Mouse (Mus musculus): ENCODE measurements around the gene Hebp1.

Gene Hebp1

GRCm38 (mm10) chr6:135197446-135197845, 376 bp downstream of the Hebp1 start:
- in situ Hi-C loops (cut with MboI, MseI), result no loop called here

GRCm38 (mm10) chr6:135196707-135197106, 1.1 kb downstream of the Hebp1 start:
- in situ Hi-C loops (cut with MboI, MseI), result no loop called here

DNA sequence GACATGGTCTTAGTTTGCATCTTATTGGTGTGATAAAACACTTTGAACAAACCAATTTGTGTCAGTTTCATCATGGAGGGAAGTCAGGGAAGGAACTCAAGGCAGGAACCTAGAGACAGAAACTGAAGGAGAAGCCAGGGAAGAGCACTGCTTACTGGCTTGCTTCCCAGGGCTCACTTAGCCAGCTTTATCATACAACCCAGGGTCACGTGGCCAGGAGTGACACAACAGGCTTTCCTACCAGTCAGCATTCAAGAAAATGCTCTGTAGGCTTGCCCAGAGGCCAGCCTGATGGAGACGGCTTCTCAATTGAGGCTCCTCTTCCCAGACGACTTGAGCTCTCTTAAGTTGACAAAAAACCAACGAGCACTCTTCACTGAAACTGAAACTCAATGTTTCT, 2.9 kb downstream of the Hebp1 start:
- in situ Hi-C loops (cut with MboI, MseI), result no loop called here

DNA sequence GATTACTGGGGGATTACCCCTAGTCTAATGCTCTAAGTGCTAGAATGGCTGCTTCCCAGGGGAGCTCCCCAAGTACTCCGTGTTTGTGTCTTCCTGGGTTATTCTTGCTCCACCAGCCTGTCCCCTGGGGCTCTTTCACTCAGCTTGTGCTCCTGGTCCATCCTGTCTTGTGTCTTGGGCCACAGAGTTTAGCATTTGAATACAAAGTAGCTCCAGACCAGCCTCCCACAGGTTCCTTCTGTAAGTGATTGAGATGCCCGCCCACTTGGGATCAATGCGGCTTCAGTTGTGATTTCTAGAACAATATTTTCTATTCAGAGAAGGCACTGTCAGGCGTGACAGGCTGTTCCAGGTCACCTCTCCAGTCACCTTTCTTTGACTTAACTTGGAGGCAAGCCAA, 4.1 kb downstream of the Hebp1 start:
- in situ Hi-C loops (cut with MboI, MseI), result no loop called here

DNA sequence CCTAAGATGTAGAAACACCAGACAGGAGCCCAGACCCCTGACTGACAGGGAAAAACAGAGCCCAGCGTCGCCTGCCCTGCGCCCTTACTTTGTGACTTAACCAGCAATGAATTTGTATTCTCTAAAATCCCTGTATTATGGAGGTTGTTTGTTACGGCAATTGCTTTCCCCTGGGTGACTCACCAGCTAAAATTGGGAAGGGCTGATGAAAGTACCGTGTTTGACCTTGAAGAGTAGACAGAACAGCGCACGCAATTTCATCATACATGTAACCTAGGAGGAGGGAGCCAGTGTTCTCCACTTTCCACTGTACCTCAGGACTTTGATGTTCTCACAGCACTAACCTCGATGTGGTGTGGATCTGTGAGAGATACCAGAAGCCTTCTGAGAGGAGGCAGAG, 4.8 kb downstream of the Hebp1 start:
- in situ Hi-C loops (cut with MboI, MseI), result no loop called here

DNA sequence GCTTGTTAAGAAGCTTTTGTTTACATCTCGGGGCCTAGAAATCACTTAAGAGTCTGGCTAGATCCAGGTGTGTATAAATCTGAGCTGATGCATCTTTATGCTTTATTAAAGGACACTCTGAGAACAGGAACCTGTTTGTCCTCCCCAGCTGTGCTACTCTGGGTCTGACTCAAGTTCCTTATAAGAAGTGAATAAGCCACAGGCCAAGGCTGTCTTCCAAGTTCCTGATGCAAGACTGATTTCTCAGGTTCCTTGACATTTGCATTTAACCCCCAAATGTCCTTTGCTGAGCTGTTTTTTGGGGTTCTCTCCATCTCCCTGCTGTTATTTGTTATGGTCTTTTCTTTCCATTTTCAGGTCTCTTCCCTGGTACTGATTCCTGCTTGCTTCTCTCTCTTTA, 5.9 kb downstream of the Hebp1 start:
- in situ Hi-C loops (cut with MboI, MseI), result no loop called here

- in situ Hi-C loops (cut with MboI, MseI), result no loop called here
Observed at GRCm38 (mm10) chr6:135190122-135190521, 7.7 kb downstream of the Hebp1 start.

GRCm38 (mm10) chr6:135188629-135189028, 9.2 kb downstream of the Hebp1 start:
- in situ Hi-C loops (cut with MboI, MseI), result no loop called here

- in situ Hi-C loops (cut with MboI, MseI), result no loop called here
Observed at GRCm38 (mm10) chr6:135187076-135187917, 10.5 kb downstream of the Hebp1 start.

DNA sequence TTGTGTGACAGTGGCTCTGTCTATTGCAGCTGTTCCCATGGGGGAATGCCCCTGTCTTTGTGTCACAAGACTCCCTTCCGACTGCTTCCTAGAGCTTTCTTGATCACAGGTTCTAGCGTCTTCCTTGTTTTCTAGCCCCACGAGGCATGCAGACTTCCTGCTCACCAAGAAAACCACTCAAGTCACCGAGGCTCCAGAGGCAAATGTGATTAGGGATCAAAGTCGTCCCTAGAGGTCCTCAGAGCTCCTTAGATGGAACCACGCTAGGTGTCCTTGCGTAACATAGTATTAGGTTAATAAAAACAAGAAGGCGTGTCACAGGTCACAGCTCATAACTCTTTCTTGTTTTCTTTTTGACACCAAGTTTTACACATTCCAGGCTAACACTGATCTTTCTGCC, 13.9 kb downstream of the Hebp1 start:
- in situ Hi-C loops (cut with MboI, MseI), result no loop called here

- in situ Hi-C loops (cut with MboI, MseI), result no loop called here
Observed at GRCm38 (mm10) chr6:135182925-135183324, 14.9 kb downstream of the Hebp1 start.

GRCm38 (mm10) chr6:135178599-135178998, 19.2 kb downstream of the Hebp1 start:
- in situ Hi-C loops (cut with MboI, MseI), result no loop called here

GRCm38 (mm10) chr6:135177271-135177670, 20.6 kb downstream of the Hebp1 start:
- in situ Hi-C loops (cut with MboI, MseI), result no loop called here

DNA sequence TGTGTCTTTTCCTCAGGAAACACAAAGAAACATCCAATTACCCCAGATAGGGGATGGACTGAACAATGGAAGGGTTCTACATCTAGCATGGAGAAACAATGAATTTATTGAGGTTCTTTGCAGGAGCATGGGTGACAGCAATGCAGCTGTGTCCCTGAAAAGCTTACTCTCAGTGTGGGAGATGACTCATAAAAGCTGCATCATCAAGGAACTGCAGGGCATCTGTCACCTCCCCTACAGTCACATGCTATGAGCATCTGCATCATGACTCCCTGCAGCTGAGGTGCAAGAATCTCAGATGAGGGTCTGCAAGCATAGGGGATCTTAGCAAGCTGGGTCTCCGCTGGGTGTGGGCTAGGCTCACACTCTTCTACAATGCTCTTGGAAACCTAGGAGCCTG, 22.8 kb downstream of the Hebp1 start:
- in situ Hi-C loops (cut with MboI, MseI), result no loop called here

- in situ Hi-C loops (cut with MboI, MseI), result no loop called here
Observed at GRCm38 (mm10) chr6:135171736-135172135, 26.1 kb downstream of the Hebp1 start.

DNA sequence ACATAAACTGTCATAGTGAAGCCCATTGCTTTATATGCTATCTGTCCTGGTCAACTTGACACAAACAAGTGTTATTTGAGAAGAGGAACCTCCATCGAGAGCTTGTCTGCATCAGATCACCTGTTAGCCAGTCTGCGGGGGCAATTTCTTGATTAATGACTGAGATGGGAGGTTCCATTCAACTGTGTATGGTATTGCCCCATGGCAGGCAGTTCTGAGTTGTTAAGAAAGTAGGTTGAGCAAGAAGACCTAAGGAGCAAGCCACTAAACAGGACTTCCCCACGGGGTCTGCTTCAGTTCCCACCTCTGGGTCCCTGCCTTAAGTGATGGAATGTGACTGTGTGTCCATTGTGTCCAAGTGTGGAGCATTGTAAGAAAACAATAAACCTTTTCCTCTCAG, 28.6 kb downstream of the Hebp1 start:
- in situ Hi-C loops (cut with MboI, MseI), result loop anchor here (5.0 kb wide), 1 partner anchor 58 kb away; no protein-coding TSS in a partner anchor

DNA sequence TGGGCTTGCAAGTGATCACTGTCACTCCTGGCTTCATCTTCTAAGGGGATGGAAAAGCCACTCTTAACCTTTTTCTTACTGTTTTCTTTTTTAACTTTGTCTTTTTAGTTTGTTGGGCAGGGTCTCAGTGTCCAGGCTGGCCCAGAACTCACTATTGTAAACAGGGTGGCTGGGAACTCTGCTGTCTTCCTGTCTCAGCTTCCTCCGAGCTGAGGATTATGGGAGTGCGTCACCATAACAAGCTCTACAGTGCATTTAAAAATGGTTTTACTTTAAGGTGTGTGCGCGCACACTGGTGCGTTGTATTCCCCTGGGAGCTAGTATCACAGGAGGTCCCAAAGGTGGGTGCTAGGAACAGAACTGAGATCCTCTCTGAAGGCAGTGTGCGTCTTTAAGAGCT, 29.4 kb downstream of the Hebp1 start:
- in situ Hi-C loops (cut with MboI, MseI), result loop anchor here (5.0 kb wide), 1 partner anchor 59 kb away; no protein-coding TSS in a partner anchor

DNA sequence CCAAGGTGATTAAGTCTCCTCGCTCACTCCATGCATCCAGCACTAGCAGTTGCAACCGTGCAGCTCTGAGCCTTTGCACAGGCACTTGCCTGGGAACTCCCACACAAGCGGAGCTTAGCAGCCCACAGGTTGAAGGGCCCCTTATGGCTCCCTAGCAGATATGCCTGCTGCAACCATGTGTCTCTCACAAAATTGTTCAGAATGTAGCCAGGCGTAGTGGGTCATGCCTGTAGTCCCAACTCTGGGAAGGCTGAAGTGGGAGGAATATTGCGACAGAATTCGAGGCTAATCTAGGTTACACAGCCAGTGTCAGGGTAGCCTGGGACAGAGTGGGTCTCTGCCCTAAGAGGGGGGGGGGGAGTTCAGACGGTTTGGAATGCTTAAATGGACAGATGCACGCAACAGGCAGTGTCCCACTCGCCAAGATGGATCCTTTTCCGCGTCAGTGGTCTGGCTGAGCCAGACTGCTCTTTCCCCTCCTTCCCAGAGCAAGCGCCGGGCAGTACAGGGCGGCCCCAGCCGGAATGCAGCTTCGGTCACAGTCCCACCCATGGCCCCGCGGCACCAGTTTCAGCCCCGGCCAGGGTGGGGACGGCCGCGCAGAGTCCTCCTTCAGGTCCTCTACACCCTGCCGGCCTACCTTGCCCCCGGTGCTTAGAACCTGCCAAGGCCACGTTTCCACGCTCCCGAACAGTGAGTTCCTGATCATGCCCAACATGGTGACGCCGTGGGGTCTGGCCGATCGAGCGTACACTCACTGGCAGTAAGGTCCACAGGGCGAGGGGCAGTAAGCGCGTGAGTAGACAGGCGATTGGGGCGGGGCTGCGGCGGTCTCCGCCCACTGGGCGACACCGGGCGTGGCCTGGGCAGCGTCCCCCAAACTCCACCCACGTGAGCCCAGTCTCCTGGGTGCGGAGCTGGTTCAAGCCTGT, 30.2 kb downstream of the Hebp1 start:
- in situ Hi-C loops (cut with MboI, MseI), result loop anchor here (5.0 kb wide), 1 partner anchor 60 kb away; no protein-coding TSS in a partner anchor

- in situ Hi-C loops (cut with MboI, MseI), result loop anchor here (5.0 kb wide), 1 partner anchor 61 kb away; no protein-coding TSS in a partner anchor
Observed at GRCm38 (mm10) chr6:135166712-135167111, 31.1 kb downstream of the Hebp1 start.

GRCm38 (mm10) chr6:135166262-135166661, 31.6 kb downstream of the Hebp1 start:
- in situ Hi-C loops (cut with MboI, MseI), result loop anchor here (5.0 kb wide), 1 partner anchor 61 kb away; no protein-coding TSS in a partner anchor

- in situ Hi-C loops (cut with MboI, MseI), result loop anchor here (5.0 kb wide), 1 partner anchor 62 kb away; no protein-coding TSS in a partner anchor
Observed at GRCm38 (mm10) chr6:135165706-135166105, 32.1 kb downstream of the Hebp1 start.

DNA sequence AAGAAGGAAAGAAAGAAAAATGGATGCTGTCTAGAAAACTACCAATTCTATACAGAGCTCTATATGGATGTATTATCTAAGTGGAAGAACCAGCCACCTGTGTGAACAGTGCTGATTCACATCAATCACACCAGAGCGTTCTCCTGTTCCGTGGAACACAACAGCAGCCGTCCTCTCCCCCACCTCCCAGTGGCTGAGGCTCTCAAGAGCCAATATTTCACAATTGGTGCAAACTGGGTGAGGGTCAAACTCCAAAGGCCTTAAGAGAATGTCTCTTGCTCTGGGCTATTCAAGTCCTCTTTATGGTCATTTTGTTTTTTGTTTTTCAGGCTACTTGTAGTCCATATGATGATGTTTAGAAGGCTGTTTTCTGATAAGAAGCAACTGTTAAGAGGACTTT, 32.6 kb downstream of the Hebp1 start:
- in situ Hi-C loops (cut with MboI, MseI), result loop anchor here (5.0 kb wide), 1 partner anchor 62 kb away; no protein-coding TSS in a partner anchor

Measured in regulatory T cell (primary cell).